Mouse (Mus musculus) liver, embryonic 14.5 days (tissue): ENCODE measurements at regions not wholly inside any gene's neighbourhood (a gene's known extent, or its start where the extent isn't known, plus 50 kb on each side); places are given as distances from the start of the nearest gene placed in this dataset.

Experiments
- ATAC-seq: fragments of 200-750 bp; cut with Nextera tagmentation; 2 replicates; pipeline ENCODE4 v1.8.0; 2017; ENCODE audit warnings: moderate number of reproducible peaks, mild to moderate bottlenecking, moderate library complexity; ENCODE audit not compliant: insufficient read depth
- DNase-seq, 3 experiments: peaks; one replicate each; pipeline ENCODE4 v3.0.0-alpha.2; 2012 to 2013; ENCODE audit warnings: low read depth in 3 of 3, low spot score in 3 of 3
- H3K27ac ChIP-seq: fragments of 300-500 bp; sonication (generic); 2 replicates; pipeline ENCODE4 v1.5.1; 2014; ENCODE audit warnings: moderate library complexity, mild to moderate bottlenecking, control low read depth, inconsistent platforms
- H3K27me3 ChIP-seq: fragments of 300-500 bp; sonication (generic); 2 replicates; pipeline ENCODE4 v1.6.1; 2014; ENCODE audit warnings: mild to moderate bottlenecking, low read length, moderate library complexity; ENCODE audit not compliant: control insufficient read depth, insufficient read depth
- H3K36me3 ChIP-seq: fragments of 300-500 bp; sonication (generic); replicated peaks from 2 replicates; pipeline ENCODE4 v1.6.1; 2014; ENCODE audit warnings: low read depth; ENCODE audit not compliant: control insufficient read depth, insufficient read depth
- H3K4me1 ChIP-seq, 2 experiments: fragments of 200-500 bp in 1 of 2; fragments of 300-500 bp in 1 of 2; sonication (generic) in 1 of 2; replicated peaks; 2 replicates each; pipeline ENCODE4 v1.6.1; 2012 to 2014; ENCODE audit warnings: antibody characterized with exemption in 1 of 2, inconsistent platforms in 1 of 2, low read length in 1 of 2; ENCODE audit not compliant: control insufficient read depth in 2 of 2, insufficient read depth in 2 of 2
- H3K4me2 ChIP-seq: fragments of 300-500 bp; sonication (generic); 2 replicates; pipeline ENCODE4 v1.6.1; 2014; ENCODE audit warnings: low read depth, mild to moderate bottlenecking, control low read depth, moderate library complexity
- H3K4me3 ChIP-seq, 2 experiments: fragments of 200-500 bp in 1 of 2; fragments of 300-500 bp in 1 of 2; sonication (generic) in 1 of 2; 2 replicates each; pipeline ENCODE4 v1.5.1; 2012 to 2014; ENCODE audit warnings: low read depth in 2 of 2, low read length in 2 of 2, mild to moderate bottlenecking in 2 of 2, control low read depth in 1 of 2, inconsistent platforms in 1 of 2, moderate library complexity in 1 of 2; ENCODE audit not compliant: insufficient read depth in 1 of 2
- H3K9ac ChIP-seq: fragments of 300-500 bp; sonication (generic); replicated peaks from 2 replicates; pipeline ENCODE4 v1.6.1; 2014; ENCODE audit warnings: mild to moderate bottlenecking, control low read depth, moderate library complexity
- H3K9me3 ChIP-seq: fragments of 300-500 bp; sonication (generic); 2 replicates; pipeline ENCODE4 v1.6.1; 2016; ENCODE audit warnings: low read length, mixed read lengths; ENCODE audit not compliant: control insufficient read depth
- CTCF ChIP-seq: IDR thresholded peaks from 2 replicates; pipeline ENCODE4 v1.5.1; 2016; ENCODE audit warnings: antibody characterized with exemption, low read depth, control low read depth
- EP300 ChIP-seq: IDR thresholded peaks from 2 replicates; pipeline ENCODE4 v1.6.1; 2016; ENCODE audit warnings: antibody characterized with exemption, low read depth
- WGBS: fragments of 180-500 bp; shearing (Covaris S2); extraction: QIAGEN DNeasy Blood & Tissue Kit; methylation state at CpG from one replicate; pipeline ENCODE4 v1.1.7; 2014; ENCODE audit not compliant: insufficient replicate concordance; 5-methylcytosine and 5-hydroxymethylcytosine counted together

GRCm38 (mm10) chr1:137042414-137043010 is 82.3 kb upstream of the Nr5a2 start:
- Histone ChIP-seq H3K27ac (no peak overlapping the region), H3K4me3 (no peak overlapping the region), H3K27me3 (no peaks in the 10 kb centered on the region), H3K4me2 (no peak overlapping the region), H3K9ac (no peak overlapping the region), H3K36me3 (no peaks in the 10 kb centered on the region), H3K9me3 (no peaks in the 10 kb centered on the region), H3K4me1 (no peaks in the 10 kb centered on the region)
- ATAC-seq (no peak), DNase-seq (no peak)
- 74% methylated on average over 17 of the region's 17 CpGs for WGBS
- TF ChIP-seq CTCF = no peak
- TF ChIP-seq EP300 = no peak

DNA sequence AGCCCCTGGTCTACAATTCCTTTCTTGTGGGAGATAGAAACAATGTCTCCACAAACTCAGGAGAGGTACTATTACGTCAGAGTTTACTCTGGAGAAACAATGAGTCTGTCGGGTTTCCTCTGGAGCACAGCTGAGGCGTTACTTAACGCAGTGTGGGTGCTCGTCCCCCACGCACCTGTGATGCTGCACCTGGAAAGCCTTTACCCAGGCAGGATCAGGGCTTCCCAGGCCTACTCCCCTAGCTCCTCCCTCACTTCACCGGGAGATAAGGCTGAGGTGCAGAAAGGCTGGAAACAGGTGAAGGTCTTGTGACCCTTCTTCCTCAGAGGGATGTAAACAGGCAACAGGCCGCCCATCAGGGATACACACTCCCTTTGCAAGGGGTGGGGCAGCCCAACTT is 80.7 kb upstream of the Nr5a2 start:
- Histone ChIP-seq H3K9ac (no peak overlapping the region), H3K4me3 (no peak overlapping the region), H3K27ac (no peak overlapping the region), H3K9me3 (no peaks in the 10 kb centered on the region), H3K4me1 (no peaks in the 10 kb centered on the region), H3K36me3 (no peaks in the 10 kb centered on the region), H3K4me2 (no peak overlapping the region), H3K27me3 (no peaks in the 10 kb centered on the region)
- ATAC-seq = no peak
- no peak for TF ChIP-seq CTCF
- no peak for TF ChIP-seq EP300
- DNase-seq = no peak
- WGBS = 51% methylated on average over 8 of the region's 8 CpGs

GRCm38 (mm10) chr1:137034586-137034985 is 74.3 kb upstream of the Nr5a2 start:
- 70% methylated on average over 6 of the region's 6 CpGs for WGBS
- ATAC-seq (no peak), DNase-seq (no peak)
- no peak overlapping the region for H3K9ac ChIP-seq
- TF ChIP-seq EP300 (no peak), CTCF (no peak)
- no peaks in the 10 kb centered on the region for H3K27me3 ChIP-seq
- no peak overlapping the region for H3K4me3 ChIP-seq
- H3K4me2 ChIP-seq = no peak overlapping the region
- no peaks in the 10 kb centered on the region for H3K9me3 ChIP-seq
- H3K4me1 ChIP-seq = no peaks in the 10 kb centered on the region
- no peak overlapping the region for H3K27ac ChIP-seq
- no peaks in the 10 kb centered on the region for H3K36me3 ChIP-seq

- ATAC-seq (no peak), DNase-seq (no peak)
- H3K4me1 ChIP-seq = no peaks in the 10 kb centered on the region
- H3K9ac ChIP-seq = no peak overlapping the region
- H3K27me3 ChIP-seq = no peaks in the 10 kb centered on the region
- 49% methylated on average over 5 of the region's 5 CpGs for WGBS
- TF ChIP-seq CTCF (no peak), EP300 (no peak)
- no peaks in the 10 kb centered on the region for H3K36me3 ChIP-seq
- no peak overlapping the region for H3K27ac ChIP-seq
- no peaks in the 10 kb centered on the region for H3K9me3 ChIP-seq
- H3K4me2 ChIP-seq = no peak overlapping the region
- H3K4me3 ChIP-seq = no peak overlapping the region
Measured at GRCm38 (mm10) chr1:137033679-137034078, 73.4 kb upstream of the Nr5a2 start.

DNA sequence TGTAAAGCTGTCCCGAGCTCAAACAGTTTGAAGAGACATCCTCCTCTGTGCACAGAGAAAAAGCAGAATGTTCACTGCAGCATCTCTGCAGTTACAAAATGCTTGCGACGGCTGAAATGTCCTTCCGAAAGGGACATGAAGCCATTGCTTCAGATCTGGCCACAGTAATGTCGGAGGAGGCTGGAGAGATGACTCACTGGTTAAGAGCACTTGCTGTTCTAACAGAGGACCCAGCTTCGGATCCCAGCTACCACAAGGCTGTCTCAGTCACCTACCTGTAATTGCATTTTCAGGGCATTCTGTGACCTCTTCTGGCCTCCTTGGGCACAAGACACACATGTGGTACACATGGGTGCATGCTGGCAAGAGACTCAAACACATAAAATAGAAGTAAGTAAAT is 63.5 kb upstream of the Nr5a2 start:
- no peak overlapping the region for H3K27ac ChIP-seq
- H3K27me3 ChIP-seq = no peaks in the 10 kb centered on the region
- H3K4me3 ChIP-seq = no peak overlapping the region
- 68% methylated on average over 6 of the region's 6 CpGs for WGBS
- no peaks in the 10 kb centered on the region; a peak in 1 of 4 replicates for H3K4me1 ChIP-seq
- DNase-seq = no peak
- no peak for ATAC-seq
- H3K9ac ChIP-seq = no peak overlapping the region
- no peak for TF ChIP-seq CTCF
- TF ChIP-seq EP300 = no peak
- no peaks in the 10 kb centered on the region for H3K9me3 ChIP-seq
- no peak overlapping the region for H3K4me2 ChIP-seq
- no peaks in the 10 kb centered on the region for H3K36me3 ChIP-seq
